Mouse (Mus musculus) limb, embryonic 13.5 days (tissue): ENCODE measurements around the gene Ryk. TPM values are rescaled to one million over a fixed set of nuclear protein-coding genes. Genes with fewer than 3 reads are reported as not detected.

ENCODE experiments used
- ATAC-seq: fragments of 200-750 bp; cut with Nextera tagmentation; 2 replicates; pipeline ENCODE4 v1.8.0; 2017; ENCODE audit warnings: low read depth, moderate number of reproducible peaks, moderate TSS enrichment; ENCODE audit not compliant: low FRiP score
- H3K27ac ChIP-seq: fragments of 300-500 bp; sonication (generic); 2 replicates; pipeline ENCODE4 v1.5.1; 2015; ENCODE audit warnings: inconsistent platforms, mild to moderate bottlenecking, moderate library complexity
- H3K27me3 ChIP-seq: fragments of 300-500 bp; sonication (generic); 2 replicates; pipeline ENCODE4 v1.6.1; 2015; ENCODE audit warnings: mild to moderate bottlenecking, inconsistent platforms
- H3K36me3 ChIP-seq: fragments of 300-500 bp; sonication (generic); 2 replicates; pipeline ENCODE4 v1.6.1; 2015; ENCODE audit warnings: inconsistent platforms, mild to moderate bottlenecking, moderate library complexity
- H3K4me1 ChIP-seq: fragments of 300-500 bp; sonication (generic); 2 replicates; pipeline ENCODE4 v1.6.1; 2015; ENCODE audit warnings: inconsistent platforms
- H3K4me2 ChIP-seq: fragments of 300-500 bp; sonication (generic); replicated peaks from 2 replicates; pipeline ENCODE4 v1.6.1; 2015; ENCODE audit warnings: inconsistent platforms, mild to moderate bottlenecking, moderate library complexity
- H3K4me3 ChIP-seq: fragments of 300-500 bp; sonication (generic); 2 replicates; pipeline ENCODE4 v1.5.1; 2015; ENCODE audit warnings: moderate library complexity, mild to moderate bottlenecking, inconsistent platforms
- H3K9ac ChIP-seq: fragments of 300-500 bp; sonication (generic); 2 replicates; pipeline ENCODE4 v1.6.1; 2015; ENCODE audit warnings: mild to moderate bottlenecking, inconsistent platforms
- H3K9me3 ChIP-seq: fragments of 300-500 bp; sonication (generic); 2 replicates; pipeline ENCODE4 v1.6.1; 2016; ENCODE audit warnings: inconsistent platforms
- WGBS: fragments of 180-500 bp; shearing (Covaris S2); methylation state at CpG from one replicate; pipeline ENCODE4 v1.1.7; 2015; 5-methylcytosine and 5-hydroxymethylcytosine counted together
- polyA plus RNA-seq: library from polyadenylated mRNA; unstranded; fragments of >200 nt; fragmentation: Nextera tagmentation; extraction: Ambion mirVana; gene quantifications from 2 replicates; pipeline ENCODE4 v1.2.1, GENCODE M21; 2015

The Ryk gene
- polyA plus RNA-seq, 1 experiment from 2014 or later = 24.5 TPM

- Histone ChIP-seq H3K27ac (no peak overlapping the region), H3K9me3 (no peaks in the 10 kb centered on the region), H3K4me1 (no peaks in the 10 kb centered on the region), H3K4me2 (no peak overlapping the region), H3K4me3 (no peak overlapping the region), H3K27me3 (no peaks in the 10 kb centered on the region), H3K9ac (no peak overlapping the region), H3K36me3 (peaks cover 41% of the 10 kb centered on the region)
- no peak for ATAC-seq
- 90% methylated on average over 1 of the region's 1 CpGs for WGBS
Observed at GRCm38 (mm10) chr9:102914583-102914982, 79.9 kb downstream of the Ryk start.

GRCm38 (mm10) chr9:102915292-102915854, 80.7 kb downstream of the Ryk start:
- WGBS = 81% methylated on average over 3 of the region's 3 CpGs
- H3K4me2 ChIP-seq = no peak overlapping the region
- ATAC-seq = 0 out of 2 replicates have a peak, but pooled peaks have one; percentile 19

GRCm38 (mm10) chr9:102916076-102916475, 81.4 kb downstream of the Ryk start:
- no peak overlapping the region for H3K9ac ChIP-seq
- H3K27ac ChIP-seq = no peak overlapping the region
- ATAC-seq = no peak
- peaks cover 27% of the 10 kb centered on the region for H3K36me3 ChIP-seq
- H3K9me3 ChIP-seq = no peaks in the 10 kb centered on the region
- no peaks in the 10 kb centered on the region for H3K4me1 ChIP-seq
- H3K4me3 ChIP-seq = no peak overlapping the region
- 90% methylated on average over 7 of the region's 7 CpGs for WGBS
- no peaks in the 10 kb centered on the region for H3K27me3 ChIP-seq
- H3K4me2 ChIP-seq = no peak overlapping the region

More at GRCm38 (mm10) chr9:102915292-102915854, 80.7 kb downstream of the Ryk start:
- Histone ChIP-seq H3K9ac (no peak overlapping the region), H3K27me3 (no peaks in the 10 kb centered on the region), H3K36me3 (peaks cover 33% of the 10 kb centered on the region), H3K9me3 (no peaks in the 10 kb centered on the region), H3K4me3 (no peak overlapping the region), H3K27ac (no peak overlapping the region), H3K4me1 (no peaks in the 10 kb centered on the region)

GRCm38 (mm10) chr9:102917532-102918129, 82.9 kb downstream of the Ryk start:
- ATAC-seq = no peak
- H3K36me3 ChIP-seq = peaks cover 12% of the 10 kb centered on the region
- no peak overlapping the region for H3K4me3 ChIP-seq
- H3K27me3 ChIP-seq = no peaks in the 10 kb centered on the region
- H3K4me2 ChIP-seq = no peak overlapping the region
- WGBS = 79% methylated on average over 8 of the region's 8 CpGs
- no peak overlapping the region for H3K9ac ChIP-seq
- H3K4me1 ChIP-seq = no peaks in the 10 kb centered on the region
- no peak overlapping the region for H3K27ac ChIP-seq
- H3K9me3 ChIP-seq = no peaks in the 10 kb centered on the region

- Histone ChIP-seq H3K4me1 (no peaks in the 10 kb centered on the region), H3K4me2 (no peak overlapping the region), H3K27ac (no peak overlapping the region), H3K4me3 (no peak overlapping the region), H3K9ac (no peak overlapping the region), H3K9me3 (no peaks in the 10 kb centered on the region), H3K27me3 (no peaks in the 10 kb centered on the region), H3K36me3 (peaks cover 10% of the 10 kb centered on the region)
- WGBS = 70% methylated on average over 5 of the region's 5 CpGs
- no peak for ATAC-seq
Observed at GRCm38 (mm10) chr9:102919486-102919885, 84.8 kb downstream of the Ryk start.

GRCm38 (mm10) chr9:102921791-102922190, 87.1 kb downstream of the Ryk start:
- Histone ChIP-seq H3K36me3 (peaks cover under 1% of the 10 kb centered on the region), H3K4me3 (no peak overlapping the region), H3K9ac (no peak overlapping the region), H3K4me2 (no peak overlapping the region), H3K27me3 (no peaks in the 10 kb centered on the region), H3K9me3 (no peaks in the 10 kb centered on the region), H3K4me1 (no peaks in the 10 kb centered on the region), H3K27ac (no peak overlapping the region)
- 83% methylated on average over 13 of the region's 13 CpGs for WGBS
- ATAC-seq = no peak

GRCm38 (mm10) chr9:102922866-102923434, 88.2 kb downstream of the Ryk start:
- no peaks in the 10 kb centered on the region for H3K9me3 ChIP-seq
- H3K4me2 ChIP-seq = no peak overlapping the region
- H3K36me3 ChIP-seq = no peaks in the 10 kb centered on the region
- no peak for ATAC-seq
- H3K27ac ChIP-seq = no peak overlapping the region
- no peaks in the 10 kb centered on the region for H3K4me1 ChIP-seq
- WGBS = 91% methylated on average over 7 of the region's 7 CpGs
- no peak overlapping the region for H3K4me3 ChIP-seq
- H3K27me3 ChIP-seq = no peaks in the 10 kb centered on the region
- no peak overlapping the region for H3K9ac ChIP-seq

- no peak overlapping the region for H3K4me3 ChIP-seq
- WGBS = 83% methylated on average over 11 of the region's 11 CpGs
- H3K36me3 ChIP-seq = no peaks in the 10 kb centered on the region
- H3K9ac ChIP-seq = no peak overlapping the region
- no peaks in the 10 kb centered on the region for H3K27me3 ChIP-seq
- no peak overlapping the region for H3K27ac ChIP-seq
- H3K4me2 ChIP-seq = no peak overlapping the region
- no peaks in the 10 kb centered on the region for H3K4me1 ChIP-seq
- no peak for ATAC-seq
- no peaks in the 10 kb centered on the region for H3K9me3 ChIP-seq
Observed at GRCm38 (mm10) chr9:102923836-102924235, 89.1 kb downstream of the Ryk start.

- Histone ChIP-seq H3K27ac (no peak overlapping the region), H3K4me3 (no peak overlapping the region), H3K9me3 (no peaks in the 10 kb centered on the region), H3K9ac (no peak overlapping the region), H3K36me3 (no peaks in the 10 kb centered on the region), H3K27me3 (no peaks in the 10 kb centered on the region), H3K4me2 (no peak overlapping the region), H3K4me1 (no peaks in the 10 kb centered on the region)
- ATAC-seq = no peak
- WGBS = 71% methylated on average over 15 of the region's 15 CpGs
Observed at GRCm38 (mm10) chr9:102924627-102925316, 90.1 kb downstream of the Ryk start.

- no peak for ATAC-seq
- no peaks in the 10 kb centered on the region for H3K4me1 ChIP-seq
- H3K9ac ChIP-seq = no peak overlapping the region
- WGBS = 86% methylated on average over 3 of the region's 3 CpGs
- no peak overlapping the region for H3K27ac ChIP-seq
- H3K9me3 ChIP-seq = no peaks in the 10 kb centered on the region
- H3K4me2 ChIP-seq = no peak overlapping the region
- H3K27me3 ChIP-seq = no peaks in the 10 kb centered on the region
- no peaks in the 10 kb centered on the region for H3K36me3 ChIP-seq
- H3K4me3 ChIP-seq = no peak overlapping the region
Observed at GRCm38 (mm10) chr9:102926137-102926536, 91.4 kb downstream of the Ryk start.

- WGBS = 85% methylated on average over 6 of the region's 6 CpGs
- no peak for ATAC-seq
- H3K9ac ChIP-seq = no peak overlapping the region
Observed at GRCm38 (mm10) chr9:102929776-102930175, 95.1 kb downstream of the Ryk start.

GRCm38 (mm10) chr9:102933925-102934721, 99.4 kb downstream of the Ryk start:
- H3K4me1 ChIP-seq = 0 out of 2 replicates have a peak, but pooled peaks cover 3% of the 10 kb centered on the region
- H3K9me3 ChIP-seq = no peaks in the 10 kb centered on the region
- no peak overlapping the region for H3K4me3 ChIP-seq
- ATAC-seq = no peak
- H3K27me3 ChIP-seq = no peaks in the 10 kb centered on the region
- no peak overlapping the region for H3K27ac ChIP-seq
- H3K9ac ChIP-seq = no peak overlapping the region
- no peaks in the 10 kb centered on the region for H3K36me3 ChIP-seq
- 44% methylated on average over 20 of the region's 20 CpGs for WGBS
- peak overlapping the region; percentile 48 for H3K4me2 ChIP-seq

More at GRCm38 (mm10) chr9:102929776-102930175, 95.1 kb downstream of the Ryk start:
- H3K4me3 ChIP-seq = no peak overlapping the region
- H3K27me3 ChIP-seq = no peaks in the 10 kb centered on the region
- 0 out of 2 replicates have a peak, but pooled peaks cover 3% of the 10 kb centered on the region for H3K4me1 ChIP-seq
- H3K27ac ChIP-seq = no peak overlapping the region
- no peak overlapping the region for H3K4me2 ChIP-seq
- no peaks in the 10 kb centered on the region for H3K9me3 ChIP-seq
- no peaks in the 10 kb centered on the region for H3K36me3 ChIP-seq
